Mouse (Mus musculus): ENCODE measurements around the gene Wfdc15b.

Wfdc15b gene

DNA sequence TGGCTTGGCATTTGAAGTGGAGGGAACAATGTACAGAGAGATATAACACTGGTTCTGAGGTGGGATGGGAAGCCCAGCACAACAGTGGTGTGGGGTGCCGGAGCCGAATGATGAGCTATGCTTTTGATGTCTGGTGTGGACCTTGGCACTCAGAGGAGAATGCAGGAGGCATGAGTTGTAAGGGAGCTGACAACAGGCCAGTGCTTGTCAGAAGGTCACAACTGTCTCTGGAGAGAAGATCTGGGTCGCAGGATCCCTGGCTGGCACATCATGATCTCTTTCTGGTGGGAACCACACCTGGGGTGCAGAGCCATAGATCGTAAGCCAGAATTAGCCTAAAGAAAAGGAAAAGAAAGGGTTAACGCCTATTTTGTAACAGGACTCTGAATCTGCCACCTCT is 43.6 kb downstream of the Wfdc15b start:
- DNase-seq, result peak in 1 of 2 experiments; percentile 21

DNA sequence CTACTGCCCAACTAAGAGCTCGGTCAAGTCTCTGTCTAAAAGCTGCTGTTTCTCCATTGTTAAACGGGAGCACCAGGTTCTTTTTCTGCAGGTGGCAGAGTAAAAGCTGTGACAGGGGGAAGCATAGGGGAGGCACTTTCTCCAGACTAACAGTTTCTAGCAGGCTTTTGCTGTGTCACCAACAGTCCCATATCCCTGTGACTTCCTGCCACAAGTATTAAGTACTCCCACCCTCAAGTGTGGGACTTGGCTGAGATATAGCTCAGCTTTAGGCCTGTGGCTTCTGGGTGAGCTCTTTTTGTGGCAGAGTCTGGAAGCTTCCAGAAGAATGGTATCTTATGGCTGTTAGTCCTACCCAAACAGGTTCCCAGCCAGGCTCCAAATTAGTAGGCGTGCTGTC is 45.6 kb downstream of the Wfdc15b start:
- DNase-seq, result no peak

- DNase-seq, result no peak
Measured at GRCm38 (mm10) chr2:164174649-164175395, 46.6 kb downstream of the Wfdc15b start.

DNA sequence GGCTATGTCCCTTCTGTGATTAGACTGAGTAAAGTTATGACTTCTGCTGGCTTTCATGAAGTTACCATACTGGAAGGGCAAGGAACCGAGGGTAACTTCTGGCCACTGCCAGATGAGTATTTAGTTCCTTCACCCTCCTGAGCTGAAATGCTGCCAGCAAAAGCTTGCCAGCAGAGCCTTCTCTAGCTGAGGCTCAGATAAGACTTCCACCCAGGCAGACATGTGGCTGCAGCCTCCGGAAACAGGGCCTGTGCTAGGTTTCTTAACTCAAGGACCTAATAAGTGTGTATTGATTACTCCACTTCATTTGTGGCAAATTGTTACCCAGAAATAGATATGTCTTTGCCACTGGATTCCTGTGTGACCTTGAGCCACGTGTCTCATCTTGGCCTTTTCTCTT is 48.1 kb downstream of the Wfdc15b start:
- no peak for DNase-seq

DNA sequence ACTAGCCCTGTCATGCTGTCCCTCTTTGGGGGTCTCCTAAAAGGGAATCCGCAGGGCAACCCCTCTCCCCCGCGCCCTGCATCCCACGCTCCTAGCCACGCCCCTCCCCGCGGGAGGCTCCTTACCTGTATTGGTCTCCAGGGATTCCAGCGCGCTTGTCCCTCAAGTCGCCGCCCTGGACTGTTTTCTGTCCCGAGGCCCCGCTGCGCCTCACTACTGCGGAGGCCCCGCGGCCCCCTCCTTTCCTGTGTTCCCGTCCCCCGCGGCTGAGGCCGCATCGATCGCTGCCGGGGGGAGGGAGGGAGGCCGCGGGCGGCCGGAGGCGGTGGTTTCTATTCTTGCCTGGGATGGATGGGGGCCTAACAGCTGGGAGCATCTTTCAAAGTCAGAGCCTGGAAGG is 50.6 kb downstream of the Wfdc15b start, which contains the start of gene Kcns1:
Gene Kcns1 (minus strand): TSS at position 212 of the 400 bp plus-strand sequence.
- DNase-seq, result no peak

DNA sequence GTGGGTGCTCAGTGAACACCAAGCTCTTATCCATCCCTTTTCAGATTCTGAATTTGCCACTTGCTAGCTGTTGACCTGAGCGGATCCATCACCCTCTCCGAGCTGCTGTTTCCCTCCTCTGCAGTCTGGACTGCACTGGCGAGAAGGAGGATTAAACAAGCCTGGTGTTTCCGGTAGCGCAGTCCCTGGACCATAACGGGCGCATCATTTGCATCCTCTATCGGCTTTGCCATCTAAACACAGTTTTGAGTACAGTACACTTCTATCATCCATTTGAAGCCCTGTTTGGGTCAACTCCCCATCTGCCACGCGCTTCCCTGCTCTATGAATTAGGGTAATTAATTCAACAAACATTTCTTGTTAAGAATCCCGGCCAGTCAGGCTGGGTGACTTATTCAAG is 51.1 kb downstream of the Wfdc15b start:
- no peak for DNase-seq

GRCm38 (mm10) chr2:164168571-164168946 is 52.9 kb downstream of the Wfdc15b start:
- DNase-seq, result no peak

- DNase-seq, result no peak
Measured at GRCm38 (mm10) chr2:164167752-164168570, 53.5 kb downstream of the Wfdc15b start.

DNA sequence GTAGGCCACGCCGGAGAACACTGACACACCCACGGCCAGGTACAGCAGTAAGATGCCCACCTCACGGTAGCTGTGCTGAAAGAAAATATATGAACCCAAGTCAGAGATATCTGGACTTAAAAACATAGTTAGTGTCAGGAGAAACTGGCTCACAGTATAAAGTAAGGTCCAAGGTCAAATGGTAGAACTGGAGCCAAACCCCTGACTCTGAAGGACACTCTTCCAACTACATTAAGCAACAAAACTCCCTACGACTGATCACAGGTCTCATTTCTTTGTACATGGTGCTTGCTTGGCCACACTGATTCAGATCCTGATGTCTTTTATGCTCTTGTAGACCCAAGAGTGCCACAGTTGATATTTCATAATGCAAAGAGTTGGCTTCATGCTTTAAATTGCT is 56.5 kb downstream of the Wfdc15b start:
- DNase-seq, result no peak
